Mouse (Mus musculus) kidney, adult 11 months (tissue): ENCODE data around the gene As3mt.
A peak's percentile ranks its signal among the peaks of the same experiment; 100 is the strongest.
"Not testable (repeated sequence)": the region's sequence is repeated elsewhere in the genome, so short reads cannot be mapped to it uniquely, and the experiment has no call there.

ENCODE experiments used
- DNase-seq: peaks from one replicate; pipeline ENCODE4 v3.0.0; 2022

As3mt gene

DNA sequence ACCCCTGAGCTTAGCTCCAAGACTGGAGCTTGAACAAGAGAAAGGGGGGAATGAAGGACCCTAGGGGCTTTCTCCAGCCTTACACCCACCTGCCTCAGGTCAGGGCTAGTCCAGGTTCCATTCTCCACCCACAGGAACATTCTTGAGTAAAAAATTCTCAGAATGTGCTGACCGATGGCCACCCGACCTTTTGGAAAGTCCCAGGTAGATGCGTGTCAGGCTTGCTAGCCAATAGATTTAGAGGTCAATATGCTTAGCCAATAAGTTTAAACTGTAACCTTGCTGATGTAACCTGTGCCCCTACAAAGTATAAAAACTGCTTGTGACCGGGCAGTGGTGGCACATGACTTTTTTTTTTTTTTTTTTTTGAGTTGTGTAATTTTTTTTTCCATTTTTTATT, 49.0 kb downstream of the As3mt start:
- DNase-seq: no peak

DNA sequence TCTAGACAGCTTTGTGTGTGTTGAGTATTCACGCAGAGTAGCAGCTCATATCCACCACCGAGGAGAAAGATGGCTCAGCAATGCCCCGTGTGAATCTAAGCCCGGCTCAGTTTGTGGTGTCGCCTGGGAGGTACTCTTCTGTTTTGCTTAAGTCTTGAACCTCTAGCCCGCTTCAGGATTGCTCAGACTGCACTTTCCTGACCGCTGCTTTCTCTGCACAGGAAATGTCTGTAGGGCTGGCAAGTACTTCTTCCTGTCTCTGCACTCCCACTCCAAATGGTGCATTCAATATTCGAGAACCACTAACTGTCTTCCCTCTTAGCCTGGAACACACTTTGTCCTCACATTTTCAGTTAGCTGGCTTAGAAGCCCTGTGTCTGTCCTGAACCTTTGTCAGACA, 51.8 kb downstream of the As3mt start:
- DNase-seq: no peak

DNA sequence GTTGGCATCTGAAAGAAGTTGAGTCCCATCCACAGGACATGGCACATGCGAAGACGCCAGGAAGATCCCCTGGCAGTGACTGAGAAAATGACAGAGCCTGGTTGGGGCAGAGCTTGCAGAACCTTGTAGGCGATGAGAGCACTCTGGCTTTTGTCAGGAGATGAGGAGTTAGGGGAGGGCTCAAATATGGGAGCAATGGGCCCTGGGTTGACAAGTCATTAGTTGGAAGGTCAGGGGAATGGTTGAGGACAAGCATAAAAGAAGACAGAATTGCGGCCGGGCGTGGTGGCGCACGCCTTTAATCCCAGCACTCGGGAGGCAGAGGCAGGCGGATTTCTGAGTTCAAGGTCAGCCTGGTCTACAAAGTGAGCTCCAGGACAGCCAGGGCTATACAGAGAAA, 52.7 kb downstream of the As3mt start:
- not testable (repeated sequence) for DNase-seq

DNA sequence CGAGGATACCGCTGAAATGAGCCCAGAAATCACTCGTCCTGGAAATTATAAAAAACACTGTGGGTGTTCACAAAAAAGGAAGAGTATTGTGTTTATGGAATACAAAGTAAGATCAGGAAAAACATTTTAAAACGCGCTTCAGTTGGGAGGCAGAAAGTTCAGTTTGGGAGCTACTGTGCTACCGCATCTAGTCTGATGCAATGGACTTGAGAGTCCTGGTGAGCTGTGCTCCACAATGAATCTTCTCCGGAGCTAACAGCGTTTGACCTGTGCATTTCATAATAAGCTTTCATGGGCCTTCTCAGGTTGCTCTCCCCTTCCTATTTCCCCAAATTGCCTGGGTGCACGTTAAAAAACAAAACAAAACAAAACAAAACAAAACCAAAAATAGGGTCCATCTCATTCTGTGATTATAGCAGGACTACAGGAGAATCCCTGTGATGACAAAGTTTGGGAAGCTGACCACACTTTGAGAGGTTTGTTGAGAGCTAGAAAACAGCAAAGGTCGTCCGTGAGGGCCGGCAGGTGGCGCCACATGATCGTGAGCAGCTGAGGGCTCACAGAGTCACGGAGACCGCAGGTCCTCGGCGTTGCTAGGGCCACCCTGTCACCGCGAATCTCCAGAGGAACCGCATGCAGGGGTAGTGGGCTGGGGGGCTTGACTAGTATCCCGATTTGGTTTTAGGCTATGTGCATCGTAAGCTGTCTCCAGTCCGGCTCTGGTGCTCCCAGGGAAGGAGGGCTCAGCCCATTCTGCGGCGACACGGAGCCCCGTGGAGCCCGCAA, 53.3 kb downstream of the As3mt start:
- no peak for DNase-seq

DNA sequence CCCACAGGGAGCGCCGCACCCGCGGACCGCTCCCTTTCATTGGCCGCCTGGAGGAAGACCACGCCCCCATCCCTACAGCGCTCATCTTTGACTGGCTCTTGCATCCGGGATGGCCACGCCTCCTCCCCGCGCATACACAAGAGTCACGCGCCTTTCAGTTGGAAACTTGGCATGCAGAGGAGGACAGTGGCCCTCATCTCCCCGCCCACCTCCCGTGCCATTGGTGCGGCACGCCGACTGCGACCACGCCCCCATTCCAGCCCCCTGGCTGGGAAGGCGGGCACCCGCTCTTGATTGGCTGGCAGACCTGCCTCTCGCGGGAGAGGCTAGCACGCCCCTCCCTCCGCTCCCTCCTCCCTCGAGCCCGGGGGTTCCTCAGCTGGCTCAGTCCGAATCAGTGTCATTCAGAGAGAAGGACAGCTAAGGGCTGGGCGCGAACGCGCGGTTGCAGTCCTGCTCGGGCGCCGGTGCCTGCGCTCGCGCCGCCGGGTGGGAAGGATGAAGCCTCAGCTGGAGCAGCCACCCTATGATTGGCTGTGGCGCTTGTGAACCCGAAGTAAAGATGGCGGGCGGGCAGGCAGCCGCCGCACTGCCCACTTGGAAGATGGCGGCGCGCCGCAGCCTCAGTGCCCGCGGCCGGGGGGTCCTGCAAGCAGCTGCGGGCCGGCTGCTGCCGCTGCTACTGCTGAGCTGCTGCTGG, 54.1 kb downstream of the As3mt start, which contains the start of gene Cnnm2:
Gene Cnnm2, plus strand, starts transcription at position 350 of the 700 bp plus-strand sequence.
- DNase-seq: peak; percentile 100

DNA sequence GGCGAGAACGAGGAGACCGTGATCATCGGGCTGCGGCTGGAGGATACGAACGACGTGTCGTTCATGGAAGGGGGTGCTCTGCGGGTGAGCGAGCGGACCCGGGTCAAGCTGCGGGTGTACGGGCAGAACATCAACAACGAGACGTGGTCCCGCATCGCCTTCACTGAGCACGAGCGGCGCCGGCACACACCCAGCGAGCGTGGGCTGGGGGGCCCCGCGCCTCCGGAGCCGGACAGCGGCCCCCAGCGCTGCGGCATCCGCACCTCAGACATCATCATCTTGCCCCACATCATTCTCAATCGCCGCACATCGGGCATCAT, 54.7 kb downstream of the As3mt start:
- DNase-seq: no peak

DNA sequence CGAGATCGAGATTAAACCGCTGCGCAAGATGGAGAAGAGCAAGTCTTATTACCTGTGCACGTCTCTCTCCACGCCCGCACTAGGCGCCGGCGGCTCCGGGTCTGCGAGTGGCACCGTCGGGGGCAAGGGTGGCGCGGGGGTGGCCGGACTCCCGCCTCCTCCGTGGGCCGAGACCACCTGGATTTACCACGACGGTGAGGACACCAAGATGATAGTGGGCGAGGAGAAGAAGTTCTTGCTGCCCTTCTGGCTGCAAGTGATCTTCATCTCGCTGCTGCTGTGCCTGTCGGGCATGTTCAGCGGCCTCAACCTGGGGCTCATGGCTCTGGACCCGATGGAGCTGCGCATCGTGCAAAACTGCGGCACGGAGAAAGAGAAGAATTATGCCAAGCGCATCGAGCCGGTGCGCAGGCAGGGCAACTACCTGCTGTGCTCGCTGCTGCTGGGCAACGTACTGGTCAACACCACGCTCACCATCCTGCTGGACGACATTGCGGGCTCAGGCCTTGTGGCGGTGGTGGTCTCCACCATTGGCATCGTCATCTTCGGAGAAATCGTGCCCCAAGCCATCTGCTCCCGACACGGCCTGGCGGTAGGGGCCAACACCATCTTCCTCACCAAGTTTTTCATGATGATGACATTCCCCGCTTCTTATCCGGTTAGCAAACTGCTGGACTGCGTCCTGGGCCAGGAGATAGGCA, 55.2 kb downstream of the As3mt start:
- peak; percentile 41 for DNase-seq

DNA sequence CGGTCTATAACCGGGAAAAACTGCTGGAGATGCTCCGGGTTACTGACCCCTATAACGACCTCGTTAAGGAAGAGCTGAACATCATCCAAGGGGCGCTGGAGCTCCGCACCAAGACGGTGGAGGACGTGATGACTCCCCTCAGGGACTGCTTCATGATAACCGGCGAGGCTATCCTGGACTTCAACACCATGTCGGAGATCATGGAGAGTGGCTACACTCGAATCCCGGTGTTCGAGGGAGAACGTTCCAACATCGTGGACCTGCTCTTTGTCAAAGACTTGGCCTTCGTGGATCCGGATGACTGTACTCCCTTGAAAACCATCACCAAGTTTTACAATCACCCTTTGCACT, 55.7 kb downstream of the As3mt start:
- no peak for DNase-seq

DNA sequence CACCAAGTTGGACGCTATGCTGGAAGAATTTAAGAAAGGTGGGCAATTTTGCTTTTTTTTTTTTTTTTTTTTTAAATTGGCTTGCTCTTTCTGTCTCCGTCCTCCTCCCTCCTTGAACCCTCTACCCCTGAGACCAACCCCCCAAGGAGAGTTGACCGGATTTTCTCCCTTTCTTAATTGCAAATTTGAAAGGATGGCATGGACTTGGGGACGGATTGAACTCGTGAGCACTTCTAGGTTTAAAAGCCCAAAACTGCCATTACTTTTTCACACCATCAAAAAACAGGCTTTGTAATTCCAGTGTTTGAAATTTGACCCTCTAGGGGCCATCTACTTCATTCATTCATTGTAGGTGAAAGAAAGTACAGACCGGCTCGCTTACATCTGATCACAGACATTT, 56.1 kb downstream of the As3mt start:
- no peak for DNase-seq

DNA sequence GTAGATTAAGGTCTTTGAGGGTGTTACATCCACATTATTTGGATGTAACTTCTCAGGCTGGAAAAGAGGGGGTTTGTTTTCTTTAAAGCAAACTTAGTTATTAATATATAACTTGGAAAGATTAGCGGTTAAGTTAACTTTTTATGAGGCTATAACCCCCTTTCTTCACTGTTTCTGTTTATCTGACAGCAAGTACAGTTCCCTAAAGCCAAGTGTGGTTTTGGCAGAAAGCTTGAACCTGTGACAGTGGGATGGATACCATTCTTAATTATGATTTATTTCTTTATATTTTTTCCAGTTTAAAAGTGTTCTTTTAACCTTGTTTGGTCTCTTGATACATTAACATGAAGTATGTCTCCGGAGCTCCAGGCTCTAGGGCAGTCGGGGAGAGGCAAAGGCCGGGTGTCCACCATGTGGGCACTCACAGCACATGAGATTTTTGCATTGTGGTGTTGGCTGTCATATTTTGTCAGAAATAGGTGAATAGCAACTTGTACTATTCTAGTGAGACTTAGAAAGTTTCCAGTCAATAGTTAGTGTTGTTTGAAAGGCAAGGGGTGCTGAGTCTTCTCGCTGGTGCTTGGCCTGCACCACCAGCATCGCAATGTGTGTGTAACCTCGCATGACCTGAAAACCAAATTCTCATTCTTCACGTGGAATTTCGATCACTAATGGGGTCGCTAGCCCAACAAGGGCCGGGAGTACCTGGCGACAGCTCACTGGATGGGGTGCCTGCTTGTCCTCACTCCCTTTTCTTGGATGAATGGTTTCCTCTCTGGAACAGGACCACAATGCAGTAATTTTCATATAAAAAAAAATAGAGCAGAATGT, 56.9 kb downstream of the As3mt start:
- no peak for DNase-seq

DNA sequence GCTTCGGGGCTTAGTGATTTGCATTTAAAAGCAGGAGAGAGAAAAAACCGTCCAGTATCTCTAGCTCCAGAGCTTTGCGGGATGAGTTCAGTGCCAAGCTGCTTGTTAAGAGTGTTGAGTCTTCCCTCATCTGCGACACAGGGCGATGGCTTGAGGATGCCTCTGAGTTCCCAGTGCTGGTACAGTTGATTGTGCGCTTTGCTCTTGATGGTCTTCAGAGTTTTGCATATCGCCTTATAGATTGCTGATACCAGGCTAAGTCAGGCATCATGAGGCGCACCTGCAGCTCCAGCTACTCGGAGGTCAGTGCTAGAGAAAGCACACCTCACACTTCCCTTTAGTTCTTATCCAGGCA, 57.5 kb downstream of the As3mt start:
- no peak for DNase-seq

DNA sequence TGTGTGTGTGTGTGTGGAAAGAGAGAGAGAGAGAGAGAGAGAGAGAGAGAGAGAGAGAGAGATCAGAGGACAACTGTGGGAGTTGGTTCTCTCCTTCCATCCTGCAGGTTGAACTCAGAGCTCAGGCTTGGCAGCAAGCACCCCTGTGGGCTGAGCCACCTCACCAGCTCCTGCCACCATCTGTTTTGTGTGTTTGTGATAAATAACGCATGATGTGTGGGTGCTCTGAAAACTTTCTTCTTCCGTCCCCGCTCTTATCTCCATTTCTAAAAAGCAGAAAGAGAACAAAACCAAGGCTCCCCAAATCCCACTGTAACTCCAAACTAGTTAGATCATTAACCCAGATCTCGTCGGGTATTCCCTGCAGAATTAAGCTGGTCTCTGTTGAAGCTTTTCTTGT, 58.9 kb downstream of the As3mt start:
- DNase-seq: no peak

DNA sequence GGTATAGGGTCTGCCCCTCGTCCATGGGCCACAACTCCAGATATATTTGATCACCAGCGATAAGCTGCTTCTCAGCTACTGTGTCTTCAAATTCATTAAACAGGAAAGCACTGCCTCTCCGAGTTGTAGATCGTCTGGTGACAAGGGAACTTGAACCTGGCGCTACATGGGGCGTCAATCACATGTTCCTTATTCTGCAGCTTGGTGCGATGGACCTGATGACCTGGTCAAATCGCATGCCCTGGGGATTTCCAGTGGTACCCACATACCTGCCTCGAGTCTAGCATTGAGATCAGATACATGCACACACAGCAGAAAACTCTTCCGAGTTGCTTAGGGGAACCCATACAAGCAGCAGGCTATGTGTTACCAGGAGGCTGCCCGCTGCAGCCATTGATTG, 62.5 kb downstream of the As3mt start:
- DNase-seq: no peak

DNA sequence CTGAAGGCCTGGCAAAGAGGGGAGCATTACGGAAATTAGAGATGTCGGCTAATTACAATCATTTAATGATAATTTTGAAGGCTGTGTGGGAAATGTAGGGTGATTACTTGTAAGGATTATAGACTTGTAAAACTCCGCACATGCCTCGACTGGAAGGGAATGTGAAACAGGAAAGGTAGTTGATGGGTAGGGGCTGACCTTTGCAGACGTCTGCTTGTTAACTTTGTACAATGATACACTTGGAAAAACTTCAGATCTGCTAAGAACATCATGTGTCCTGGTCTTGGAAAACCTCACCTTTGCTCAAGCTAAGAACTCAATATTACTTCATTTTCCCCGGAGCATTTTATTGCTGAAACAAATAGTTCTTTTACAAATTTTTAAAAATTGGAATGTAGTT, 64.5 kb downstream of the As3mt start:
- DNase-seq: no peak

DNA sequence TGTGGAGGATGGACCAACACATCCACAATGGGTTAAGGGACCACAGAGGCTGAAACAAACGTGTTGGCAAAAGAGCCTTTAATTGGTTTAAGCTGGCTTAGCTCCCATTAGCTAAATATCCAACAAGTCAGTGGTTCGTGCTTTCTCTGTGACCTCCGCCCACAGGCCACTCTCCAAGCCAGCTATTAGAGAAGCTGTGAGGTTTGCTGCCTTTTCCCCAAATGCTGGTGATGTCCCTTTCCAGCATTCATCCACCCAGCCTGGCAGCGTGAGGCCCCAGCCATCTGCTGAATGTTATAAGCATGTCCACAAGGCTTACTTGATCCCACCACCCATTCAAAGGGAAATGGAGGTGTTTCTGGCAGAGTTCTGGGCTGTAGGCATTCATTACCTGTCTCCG, 69.1 kb downstream of the As3mt start:
- no peak for DNase-seq

DNA sequence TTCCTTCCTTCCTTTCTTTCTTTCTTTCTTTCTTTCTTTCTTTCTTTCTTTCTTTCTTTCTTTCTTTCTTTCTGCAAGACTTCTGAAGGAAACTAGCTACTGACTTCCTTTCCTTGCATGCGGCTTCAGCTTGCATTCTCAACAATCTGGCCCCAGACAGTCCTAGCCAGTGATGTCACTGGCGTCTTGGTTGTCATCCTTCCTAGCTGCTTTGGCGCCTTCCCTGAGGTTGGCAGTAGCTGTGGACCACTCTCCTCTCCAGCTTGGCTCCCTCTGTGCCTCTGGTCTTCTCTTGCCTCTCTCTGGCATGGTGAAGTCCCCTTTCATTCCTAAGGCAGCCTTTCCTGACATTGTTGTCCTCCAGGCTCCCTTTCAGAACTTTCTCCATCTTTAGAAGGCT, 69.6 kb downstream of the As3mt start:
- DNase-seq: no peak

DNA sequence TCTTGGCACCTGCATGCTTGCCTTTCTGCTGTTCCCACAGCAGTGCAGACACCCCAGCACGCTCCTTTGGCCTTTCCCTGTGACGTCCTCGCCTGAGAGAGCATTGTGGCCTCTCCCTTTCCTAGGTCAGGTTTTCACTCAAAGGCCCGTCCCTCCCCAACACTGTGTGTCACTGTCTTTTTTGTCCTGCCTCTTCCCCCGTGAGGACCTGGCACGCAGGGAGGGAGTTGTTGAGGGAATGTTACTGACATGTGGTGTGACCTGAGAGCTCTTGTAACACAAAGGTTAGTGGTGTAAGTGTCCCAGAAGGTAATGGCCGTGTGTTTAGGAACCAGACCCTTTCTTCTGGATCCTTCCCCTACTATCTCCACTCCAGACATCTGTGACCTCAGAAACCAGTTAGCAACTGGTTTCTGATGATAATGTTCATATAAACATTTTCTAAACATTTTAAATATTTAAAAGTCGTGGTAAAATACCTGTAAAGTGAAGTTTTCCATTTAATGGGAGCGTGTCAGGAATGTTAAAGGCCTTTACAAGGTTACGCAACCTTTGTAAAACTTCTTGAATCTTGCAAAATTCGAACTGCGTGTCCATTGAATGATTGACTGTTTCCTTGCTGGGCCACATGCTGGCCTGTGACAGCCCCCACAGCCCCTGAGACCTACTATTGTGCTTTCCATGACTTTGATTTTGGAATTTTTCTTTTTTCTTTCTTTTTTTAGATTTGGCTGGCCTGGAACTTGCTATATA, 70.8 kb downstream of the As3mt start:
- no peak for DNase-seq

DNA sequence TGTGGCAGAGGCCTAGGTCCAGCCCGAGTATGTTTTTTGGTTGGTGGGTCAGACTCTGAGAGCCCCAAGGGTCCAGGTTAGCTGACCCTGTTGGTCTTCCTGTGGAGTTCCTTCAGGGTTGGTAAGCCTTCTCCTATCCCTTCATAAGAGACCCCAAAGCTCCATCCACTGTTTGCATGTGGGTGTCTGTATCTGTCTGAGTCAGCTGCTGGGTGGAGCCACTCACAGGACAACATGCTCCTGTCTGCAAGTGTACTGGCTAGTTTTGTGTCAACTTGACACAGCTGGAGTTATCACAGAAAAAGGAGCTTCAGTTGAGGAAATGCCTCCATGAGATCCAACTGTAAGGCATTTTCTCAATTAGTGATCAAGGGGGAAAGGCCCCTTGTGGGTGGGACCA, 71.9 kb downstream of the As3mt start:
- DNase-seq: not testable (repeated sequence)

DNA sequence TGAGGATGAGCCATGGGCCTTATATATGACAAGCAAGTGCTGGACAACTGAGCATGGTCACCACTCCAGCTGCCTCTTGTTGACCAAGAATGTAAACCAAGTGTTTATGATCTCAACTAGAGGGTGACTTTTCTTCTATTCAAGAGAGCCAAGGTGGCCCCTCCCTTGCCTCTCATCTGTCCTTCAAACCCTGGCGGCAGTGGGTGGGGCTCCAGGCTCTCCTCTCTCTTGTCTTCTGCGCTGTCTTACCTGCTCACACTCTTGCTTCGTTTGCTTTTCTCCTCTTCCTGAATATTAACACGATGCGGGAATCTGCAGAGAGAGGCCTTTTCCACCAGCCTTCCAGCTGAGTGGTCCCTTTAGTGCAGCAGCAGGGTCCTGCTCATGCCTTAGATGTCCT, 76.8 kb downstream of the As3mt start:
- DNase-seq: no peak

DNA sequence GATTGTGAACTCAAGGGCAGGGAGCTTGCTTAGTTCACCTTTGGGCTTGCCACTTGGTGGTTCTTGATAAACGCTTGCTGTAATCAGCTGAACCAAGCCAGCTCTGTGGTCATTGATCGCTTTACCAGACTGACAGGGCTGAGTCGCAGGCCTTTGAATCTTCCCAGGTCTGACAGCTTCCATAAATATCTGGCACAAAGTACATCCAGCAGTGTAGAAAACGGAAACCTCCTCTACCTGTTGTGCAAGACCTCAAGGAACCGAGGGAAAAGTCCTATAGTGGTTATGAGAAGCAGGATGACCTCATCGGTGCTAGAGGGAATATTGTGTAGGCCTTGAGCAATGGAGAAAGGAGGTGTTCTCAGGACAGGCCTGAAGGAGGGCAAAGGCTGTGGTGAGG, 77.2 kb downstream of the As3mt start:
- DNase-seq: no peak

DNA sequence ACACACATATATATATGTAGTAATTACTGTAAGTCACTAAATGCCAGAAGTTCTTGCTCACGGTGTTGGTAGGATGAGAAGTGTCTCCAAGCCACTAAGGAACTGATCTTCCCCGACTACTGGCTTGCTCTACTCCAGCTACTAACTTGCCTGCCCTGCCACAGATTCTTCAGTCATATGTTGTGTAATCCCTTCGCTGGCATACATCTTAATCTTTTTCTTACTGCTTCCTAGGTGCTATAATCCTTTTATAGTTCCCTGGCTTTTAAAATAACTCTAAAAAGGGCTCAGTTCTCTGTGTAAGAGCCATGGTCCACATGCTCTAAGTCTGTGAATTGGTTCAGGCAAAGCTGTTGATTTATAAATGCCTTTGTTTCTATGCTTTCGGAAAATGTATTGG, 78.4 kb downstream of the As3mt start:
- DNase-seq: no peak

DNA sequence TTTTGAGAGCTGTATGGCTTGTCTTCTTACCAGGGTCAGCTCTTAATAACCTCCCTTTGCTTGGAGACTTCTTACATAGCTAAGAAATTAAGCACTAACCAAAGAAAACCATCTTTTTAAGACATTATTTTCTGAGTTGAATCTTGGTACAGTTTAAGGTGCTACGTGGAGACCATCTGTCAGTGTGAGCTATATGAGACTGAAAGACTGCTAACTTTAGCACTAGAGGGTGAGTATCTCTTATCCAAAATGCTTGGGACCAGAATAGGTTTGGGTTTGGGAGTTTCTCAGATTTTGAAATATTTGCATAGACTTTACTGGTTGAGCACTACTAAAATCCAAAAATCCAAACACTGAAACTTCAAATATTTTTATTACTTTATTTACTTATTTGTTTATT, 82.5 kb downstream of the As3mt start:
- DNase-seq: no peak
